Mouse (Mus musculus) brain, adult 10 weeks (tissue): Measurements from ENCODE around the gene Chrdl1. TPM values are rescaled to one million over a fixed set of nuclear protein-coding genes. Genes with fewer than 3 reads are reported as not detected.

Source experiments
- polyA plus RNA-seq: library from polyadenylated mRNA; stranded (reverse); fragments of 350-450 nt; fragmentation: Illumina TruSeq; extraction: RNeasy Lipid Tissue Mini Kit (QIAGEN cat#74804); gene quantifications from one replicate; pipeline ENCODE4 v1.2.3, GENCODE M21; 2015; ENCODE audit warnings: low read depth, low replicate concordance

The Chrdl1 gene
- polyA plus RNA-seq, result 14.2 TPM

GRCm38 (mm10) chrX:143393791-143394369, at the start of gene Chrdl1:
Gene Chrdl1 (minus strand): TSS chrX:143394262.

Other genes with a start within 250 kb of the Chrdl1 start
- gene Pak3, start 124.3 kb upstream of the Chrdl1 start, polyA plus RNA-seq, result 48.4 TPM